Mouse (Mus musculus): ENCODE data around the gene Josd2. TPM values are rescaled to one million over a fixed set of nuclear protein-coding genes. Genes with fewer than 3 reads are reported as not detected.

Gene Josd2
- total and polyA plus RNA-seq, 2 experiments = 25.5 to 206 TPM

DNA sequence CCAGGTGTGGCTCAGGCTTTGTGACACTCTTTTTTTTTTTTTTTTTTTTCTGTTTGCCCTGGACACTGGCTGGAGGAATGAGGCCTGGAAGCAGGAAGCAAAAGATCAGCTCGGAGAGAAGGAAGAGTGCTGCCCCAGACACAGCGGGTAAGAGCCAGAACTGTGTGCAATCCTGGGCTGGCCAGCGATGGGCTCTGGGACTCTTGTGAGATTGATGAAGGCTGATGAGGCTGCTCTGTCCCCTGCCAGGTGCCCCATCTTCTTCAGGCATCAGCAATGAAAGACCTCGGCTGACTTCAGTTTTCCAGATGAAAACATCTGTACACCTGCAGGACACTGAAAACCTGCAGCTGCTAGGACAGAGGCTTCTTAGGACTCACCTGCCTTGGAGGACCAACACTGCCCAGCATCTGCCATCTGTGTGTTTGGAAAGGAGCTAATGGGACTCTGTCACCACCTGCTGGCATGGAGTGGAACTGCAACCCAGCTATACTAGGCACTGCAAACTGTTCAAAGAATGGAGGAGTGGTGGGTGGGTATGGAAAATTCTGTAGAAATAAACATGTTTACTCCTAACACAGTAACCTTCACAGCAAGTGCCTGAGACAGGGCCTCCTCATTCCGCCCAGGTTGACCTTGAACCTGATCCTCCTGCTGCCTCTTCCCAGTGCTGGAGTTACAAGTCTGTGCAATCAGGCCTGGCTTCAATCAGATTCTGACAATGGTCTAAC, 17.2 kb downstream of the Josd2 start:
- Histone ChIP-seq H3K4me1 (ENCODE audit: control insufficient read depth, insufficient read depth, low read length) (no peaks in the 10 kb centered on the region), H3K79me2 (ENCODE audit: control insufficient read depth, insufficient read depth, low read length) (no peaks in the 10 kb centered on the region), H3K36me3 (ENCODE audit: control insufficient read depth, insufficient read depth, low read length) (no peaks in the 10 kb centered on the region), H3K27ac (replicated peaks; ENCODE audit: insufficient read depth, low read depth, low read length) (no peak overlapping the region), H3K27me3 (ENCODE audit: control insufficient read depth, insufficient read depth, low read length) (no peaks in the 10 kb centered on the region; the same call in 1 of the 2 replicates), H3K4me3 (ENCODE audit: insufficient read depth, low read depth, low read length) (no peak overlapping the region), H3K9ac (ENCODE audit: low read depth, low read length) (no peak overlapping the region)
- peak; percentile 47 for DNase-seq (ENCODE audit: extremely low read depth, low read depth, low spot score)
- TF ChIP-seq CTCF (IDR thresholded peaks at IDR 0.05; ENCODE audit: low read depth, low read length) (peak; percentile 95), POLR2A (IDR thresholded peaks at IDR 0.05; ENCODE audit: extremely low read depth, insufficient read depth, low read length) (no peak)
- WGBS = 34% methylated on average over 5 of the region's 5 CpGs

DNA sequence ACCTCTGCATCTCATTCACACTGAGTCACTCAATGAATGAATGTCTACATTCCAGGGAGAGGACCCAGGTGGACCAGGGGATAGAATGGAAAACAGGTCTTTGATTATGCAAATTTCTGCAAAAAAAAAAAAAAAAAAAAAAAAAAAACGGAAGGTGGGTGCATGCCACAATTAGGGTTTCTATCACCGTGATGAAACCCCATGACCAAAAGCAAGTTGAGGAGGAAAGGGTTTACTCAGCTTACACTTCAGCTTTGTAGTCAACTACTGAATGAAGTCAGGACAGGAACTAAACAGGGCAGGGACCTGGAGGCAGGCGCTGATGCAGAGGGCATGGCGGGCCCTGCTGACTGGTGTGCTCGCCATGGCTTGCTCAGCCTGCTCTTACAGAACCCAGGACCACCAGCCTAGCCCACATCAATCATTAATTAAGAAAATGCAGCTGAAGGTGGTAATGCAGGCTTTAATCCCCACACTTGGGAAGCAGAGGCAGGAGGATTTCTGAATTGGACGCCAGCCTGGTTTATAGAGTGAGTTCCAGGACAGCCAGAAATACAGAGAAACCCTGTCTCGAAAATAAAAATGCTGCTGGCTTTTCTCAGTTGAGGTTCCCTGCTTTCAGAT, 17.9 kb downstream of the Josd2 start:
- no peak for DNase-seq (ENCODE audit: extremely low read depth, low read depth, low spot score)
- Histone ChIP-seq H3K79me2 (ENCODE audit: control insufficient read depth, insufficient read depth, low read length) (no peaks in the 10 kb centered on the region), H3K4me1 (ENCODE audit: control insufficient read depth, insufficient read depth, low read length) (no peaks in the 10 kb centered on the region), H3K4me3 (ENCODE audit: insufficient read depth, low read depth, low read length) (no peak overlapping the region), H3K27me3 (ENCODE audit: control insufficient read depth, insufficient read depth, low read length) (no peaks in the 10 kb centered on the region; the same call in 1 of the 2 replicates), H3K9ac (ENCODE audit: low read depth, low read length) (no peak overlapping the region), H3K36me3 (ENCODE audit: control insufficient read depth, insufficient read depth, low read length) (no peaks in the 10 kb centered on the region), H3K27ac (replicated peaks; ENCODE audit: insufficient read depth, low read depth, low read length) (no peak overlapping the region)
- TF ChIP-seq CTCF (IDR thresholded peaks at IDR 0.05; ENCODE audit: low read depth, low read length) (no peak), POLR2A (IDR thresholded peaks at IDR 0.05; ENCODE audit: extremely low read depth, insufficient read depth, low read length) (no peak)
- WGBS = 82% methylated on average over 7 of the region's 7 CpGs

DNA sequence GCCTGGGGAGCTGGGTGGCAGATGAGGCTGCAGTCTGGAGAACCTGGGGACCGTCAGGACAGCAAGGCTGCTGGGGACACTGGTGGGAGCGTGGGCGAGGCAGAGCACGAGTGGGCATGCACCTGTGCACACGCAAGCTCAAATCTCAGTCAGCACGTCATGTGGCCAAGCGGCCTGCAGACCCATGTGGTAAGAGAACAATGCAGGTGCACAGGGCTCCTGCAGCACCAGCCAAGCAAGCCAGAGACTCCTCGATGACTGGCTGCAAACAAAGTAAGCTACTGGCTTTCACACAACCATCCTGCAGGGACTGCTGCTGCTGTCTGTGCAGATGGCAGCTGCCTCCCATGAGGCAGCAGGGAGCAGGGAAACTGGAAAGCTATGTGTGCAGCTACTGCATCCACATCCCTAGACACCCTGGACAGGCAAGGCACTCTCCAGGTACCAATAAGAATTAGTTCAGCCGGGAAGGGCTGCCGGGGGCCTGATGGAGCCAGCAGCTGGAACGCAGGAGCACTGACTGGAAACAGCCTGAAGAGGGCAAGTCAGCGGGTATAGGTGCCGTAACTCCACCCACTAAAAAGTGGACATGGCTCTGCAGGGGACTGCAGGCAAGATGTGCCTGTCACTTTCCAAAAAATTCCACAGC, 19.3 kb downstream of the Josd2 start:
- no peaks in the 10 kb centered on the region; the same call in 1 of the 2 replicates for H3K27me3 ChIP-seq (ENCODE audit: control insufficient read depth, insufficient read depth, low read length)
- no peak overlapping the region for H3K9ac ChIP-seq (ENCODE audit: low read depth, low read length)
- WGBS = 79% methylated on average over 13 of the region's 13 CpGs
- H3K4me1 ChIP-seq (ENCODE audit: control insufficient read depth, insufficient read depth, low read length) = no peaks in the 10 kb centered on the region
- H3K4me3 ChIP-seq (ENCODE audit: insufficient read depth, low read depth, low read length) = no peak overlapping the region
- H3K79me2 ChIP-seq (ENCODE audit: control insufficient read depth, insufficient read depth, low read length) = no peaks in the 10 kb centered on the region
- DNase-seq (ENCODE audit: extremely low read depth, low read depth, low spot score) = no peak
- H3K27ac ChIP-seq (replicated peaks; ENCODE audit: insufficient read depth, low read depth, low read length) = no peak overlapping the region
- H3K36me3 ChIP-seq (ENCODE audit: control insufficient read depth, insufficient read depth, low read length) = no peaks in the 10 kb centered on the region
- no peak for TF ChIP-seq CTCF (IDR thresholded peaks at IDR 0.05; ENCODE audit: low read depth, low read length)
- no peak for TF ChIP-seq POLR2A (IDR thresholded peaks at IDR 0.05; ENCODE audit: extremely low read depth, insufficient read depth, low read length)

DNA sequence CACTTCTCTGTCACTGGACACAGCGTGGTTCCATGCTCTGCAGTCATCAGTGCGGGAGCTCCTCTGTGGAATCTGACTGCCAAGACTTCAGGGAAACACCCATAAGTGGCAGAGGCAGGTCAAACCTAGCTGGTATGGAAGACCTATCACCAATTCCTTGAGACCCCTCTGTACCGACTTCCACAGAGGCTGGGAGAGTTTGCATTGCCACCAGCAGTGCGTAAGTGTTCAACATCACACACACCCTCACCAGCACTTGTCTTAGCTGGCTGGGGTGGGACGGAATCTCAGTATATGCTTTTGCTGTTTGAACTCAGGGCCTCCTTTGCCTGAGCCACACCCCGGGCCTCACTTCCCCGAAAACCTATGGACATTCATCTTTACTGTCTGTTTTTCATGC, 20.2 kb downstream of the Josd2 start:
- H3K79me2 ChIP-seq (ENCODE audit: control insufficient read depth, insufficient read depth, low read length) = no peaks in the 10 kb centered on the region
- no peak overlapping the region for H3K27ac ChIP-seq (replicated peaks; ENCODE audit: insufficient read depth, low read depth, low read length)
- no peak for TF ChIP-seq POLR2A (IDR thresholded peaks at IDR 0.05; ENCODE audit: extremely low read depth, insufficient read depth, low read length)
- no peaks in the 10 kb centered on the region for H3K36me3 ChIP-seq (ENCODE audit: control insufficient read depth, insufficient read depth, low read length)
- H3K4me1 ChIP-seq (ENCODE audit: control insufficient read depth, insufficient read depth, low read length) = no peaks in the 10 kb centered on the region
- no peak for DNase-seq (ENCODE audit: extremely low read depth, low read depth, low spot score)
- 91% methylated on average over 7 of the region's 7 CpGs for WGBS
- H3K27me3 ChIP-seq (ENCODE audit: control insufficient read depth, insufficient read depth, low read length) = no peaks in the 10 kb centered on the region; the same call in 1 of the 2 replicates
- H3K4me3 ChIP-seq (ENCODE audit: insufficient read depth, low read depth, low read length) = no peak overlapping the region
- no peak overlapping the region for H3K9ac ChIP-seq (ENCODE audit: low read depth, low read length)

DNA sequence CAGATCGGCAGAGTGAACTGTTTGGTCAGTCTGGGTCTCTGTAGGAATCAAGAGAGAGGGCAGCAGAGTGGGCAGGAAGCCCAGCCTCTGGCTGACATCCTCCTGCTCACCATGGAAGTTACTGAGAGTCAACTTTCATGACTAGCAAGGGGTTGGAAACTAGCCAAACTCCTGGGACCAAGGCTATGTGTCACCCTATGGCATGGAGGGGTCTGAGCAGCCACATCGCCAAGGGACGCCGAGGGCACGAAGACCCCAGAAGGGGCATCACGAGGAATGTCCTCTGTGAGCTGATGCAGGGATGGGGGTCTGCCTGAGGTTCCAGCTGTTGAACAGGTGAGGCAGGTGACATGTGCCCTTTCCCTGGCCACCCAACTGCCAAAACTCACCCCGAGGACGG, 20.8 kb downstream of the Josd2 start:
- Histone ChIP-seq H3K4me3 (ENCODE audit: insufficient read depth, low read depth, low read length) (no peak overlapping the region), H3K9ac (ENCODE audit: low read depth, low read length) (no peak overlapping the region), H3K27ac (replicated peaks; ENCODE audit: insufficient read depth, low read depth, low read length) (no peak overlapping the region), H3K36me3 (ENCODE audit: control insufficient read depth, insufficient read depth, low read length) (no peaks in the 10 kb centered on the region), H3K27me3 (ENCODE audit: control insufficient read depth, insufficient read depth, low read length) (no peaks in the 10 kb centered on the region), H3K4me1 (ENCODE audit: control insufficient read depth, insufficient read depth, low read length) (no peaks in the 10 kb centered on the region), H3K79me2 (ENCODE audit: control insufficient read depth, insufficient read depth, low read length) (no peaks in the 10 kb centered on the region)
- TF ChIP-seq POLR2A (IDR thresholded peaks at IDR 0.05; ENCODE audit: extremely low read depth, insufficient read depth, low read length) (no peak), CTCF (IDR thresholded peaks at IDR 0.05; ENCODE audit: low read depth, low read length) (no peak)
- DNase-seq (ENCODE audit: extremely low read depth, low read depth, low spot score) = no peak
- 94% methylated on average over 8 of the region's 8 CpGs for WGBS
